Mouse (Mus musculus) neural tube, embryonic 15.5 days (tissue): ENCODE measurements around the gene Lman2. TPM values are rescaled to one million over a fixed set of nuclear protein-coding genes. Genes with fewer than 3 reads are reported as not detected.
A peak's percentile ranks its signal among the peaks of the same experiment; 100 is the strongest.

ENCODE experiments used
- ATAC-seq: fragments of 200-750 bp; cut with Nextera tagmentation; 2 replicates; pipeline ENCODE4 v1.8.0; 2017; ENCODE audit warnings: mild to moderate bottlenecking, moderate TSS enrichment, moderate library complexity; ENCODE audit not compliant: low FRiP score
- H3K27ac ChIP-seq: fragments of 300-500 bp; sonication (generic); replicated peaks from 2 replicates; pipeline ENCODE4 v1.5.1; 2015; ENCODE audit warnings: mild to moderate bottlenecking, inconsistent platforms
- H3K27me3 ChIP-seq: fragments of 300-500 bp; sonication (generic); replicated peaks from 2 replicates; pipeline ENCODE4 v1.6.1; 2015; ENCODE audit warnings: inconsistent platforms
- H3K36me3 ChIP-seq: fragments of 300-500 bp; sonication (generic); 2 replicates; pipeline ENCODE4 v1.6.1; 2015; ENCODE audit warnings: inconsistent platforms
- H3K4me1 ChIP-seq: fragments of 300-500 bp; sonication (generic); 2 replicates; pipeline ENCODE4 v1.6.1; 2015; ENCODE audit warnings: inconsistent platforms
- H3K4me2 ChIP-seq: fragments of 300-500 bp; sonication (generic); 2 replicates; pipeline ENCODE4 v1.6.1; 2015; ENCODE audit warnings: inconsistent platforms, mild to moderate bottlenecking, moderate library complexity
- H3K4me3 ChIP-seq: fragments of 300-500 bp; sonication (generic); replicated peaks from 2 replicates; pipeline ENCODE4 v1.5.1; 2015; ENCODE audit warnings: mild to moderate bottlenecking, inconsistent platforms
- H3K9ac ChIP-seq: fragments of 300-500 bp; sonication (generic); replicated peaks from 2 replicates; pipeline ENCODE4 v1.6.1; 2015; ENCODE audit warnings: mild to moderate bottlenecking, inconsistent platforms
- H3K9me3 ChIP-seq: fragments of 300-500 bp; sonication (generic); replicated peaks from 2 replicates; pipeline ENCODE4 v1.6.1; 2016; ENCODE audit warnings: inconsistent platforms
- WGBS: fragments of 180-500 bp; shearing (Covaris S2); methylation state at CpG from one replicate; pipeline ENCODE4 v1.1.7; 2015; ENCODE audit warnings: mixed read lengths; 5-methylcytosine and 5-hydroxymethylcytosine counted together
- polyA plus RNA-seq: library from polyadenylated mRNA; unstranded; fragments of >200 nt; fragmentation: Nextera tagmentation; extraction: Ambion mirVana; gene quantifications from 2 replicates; pipeline ENCODE4 v1.2.1, GENCODE M21; 2015

The Lman2 gene
- 44.9 and 57.7 TPM in 2 replicates for polyA plus RNA-seq

GRCm38 (mm10) chr13:55362453-55363060, at the start of gene Lman2:
Gene Lman2 (minus strand): TSS chr13:55362783.
- peak; percentile 99 for ATAC-seq

DNA sequence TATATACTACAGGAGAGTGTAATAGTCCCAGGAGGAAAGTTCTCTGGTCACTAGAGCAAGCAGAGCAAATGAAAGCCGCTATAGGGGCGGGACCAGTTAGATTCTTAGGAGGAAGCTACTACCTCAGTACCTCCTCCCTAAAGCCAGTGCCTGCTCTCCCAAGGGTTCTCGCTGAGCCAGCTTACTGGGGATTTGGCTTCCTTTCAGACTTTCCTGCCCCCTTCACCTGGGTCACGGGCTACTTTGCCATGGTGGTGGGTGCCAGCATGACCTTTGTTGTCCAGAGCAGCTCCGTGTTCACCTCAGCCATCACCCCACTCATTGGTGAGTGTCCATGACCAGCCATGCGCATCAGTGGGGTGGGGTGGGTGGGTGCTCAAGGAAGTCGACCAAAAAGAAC, 49.2 kb upstream of the Lman2 start:
- 77% methylated on average over 7 of the region's 7 CpGs for WGBS
- Histone ChIP-seq H3K9me3 (no peaks in the 10 kb centered on the region), H3K4me1 (peaks cover 8% of the 10 kb centered on the region), H3K36me3 (no peaks in the 10 kb centered on the region), H3K27ac (no peak overlapping the region), H3K9ac (no peak overlapping the region), H3K27me3 (peaks cover 12% of the 10 kb centered on the region), H3K4me3 (no peak overlapping the region), H3K4me2 (no peak overlapping the region)
- ATAC-seq = no peak

More at GRCm38 (mm10) chr13:55362453-55363060, at the start of gene Lman2:
- peak within 1 kb of the TSS; percentile 98 for H3K4me3 ChIP-seq
- peaks cover 19% of the 10 kb centered on the region for H3K36me3 ChIP-seq
- peak within 1 kb of the TSS; percentile 87 for H3K27ac ChIP-seq
- peaks cover 12% of the 10 kb centered on the region for H3K27me3 ChIP-seq
- H3K4me1 ChIP-seq = peaks cover 37% of the 10 kb centered on the region
- peak within 1 kb of the TSS; percentile 89 for H3K9ac ChIP-seq
- under 1% methylated on average over 35 of the region's 35 CpGs for WGBS
- H3K9me3 ChIP-seq = no peaks in the 10 kb centered on the region
- peak within 1 kb of the TSS; percentile 90 for H3K4me2 ChIP-seq

DNA sequence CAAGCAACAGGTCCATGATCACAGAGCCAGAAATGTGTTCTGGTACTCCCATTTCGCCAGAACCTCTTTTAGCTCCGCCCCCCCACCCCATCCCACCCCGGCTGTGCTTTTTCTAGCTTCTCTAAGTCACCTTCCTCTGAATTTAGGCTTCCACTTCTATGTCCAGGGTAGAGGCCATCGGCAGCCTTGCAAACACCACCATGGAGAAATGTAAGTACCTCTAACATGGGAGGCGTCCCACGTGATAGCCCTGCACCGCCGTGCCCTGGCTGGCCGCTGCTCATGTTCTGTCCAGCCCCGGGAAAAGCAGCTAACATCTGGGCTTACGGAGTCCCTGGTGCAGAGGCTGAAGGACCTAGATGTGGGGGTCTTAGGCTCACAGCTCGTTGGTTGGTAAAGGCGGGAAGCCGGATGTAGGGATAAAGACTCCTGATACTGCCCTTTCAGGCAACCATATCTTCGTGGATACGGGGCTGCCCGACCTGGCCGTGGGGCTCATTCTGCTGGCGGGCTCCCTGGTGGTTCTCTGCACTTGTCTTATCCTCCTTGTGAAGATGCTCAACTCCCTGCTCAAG, 46.0 kb upstream of the Lman2 start:
- Histone ChIP-seq H3K27ac (no peak overlapping the region), H3K9me3 (no peaks in the 10 kb centered on the region), H3K4me1 (peaks cover 22% of the 10 kb centered on the region), H3K9ac (no peak overlapping the region), H3K27me3 (peaks cover 4% of the 10 kb centered on the region; the same call in 1 of the 2 replicates), H3K4me2 (no peak overlapping the region), H3K4me3 (no peak overlapping the region), H3K36me3 (no peaks in the 10 kb centered on the region)
- ATAC-seq = no peak
- 88% methylated on average over 19 of the region's 19 CpGs for WGBS

DNA sequence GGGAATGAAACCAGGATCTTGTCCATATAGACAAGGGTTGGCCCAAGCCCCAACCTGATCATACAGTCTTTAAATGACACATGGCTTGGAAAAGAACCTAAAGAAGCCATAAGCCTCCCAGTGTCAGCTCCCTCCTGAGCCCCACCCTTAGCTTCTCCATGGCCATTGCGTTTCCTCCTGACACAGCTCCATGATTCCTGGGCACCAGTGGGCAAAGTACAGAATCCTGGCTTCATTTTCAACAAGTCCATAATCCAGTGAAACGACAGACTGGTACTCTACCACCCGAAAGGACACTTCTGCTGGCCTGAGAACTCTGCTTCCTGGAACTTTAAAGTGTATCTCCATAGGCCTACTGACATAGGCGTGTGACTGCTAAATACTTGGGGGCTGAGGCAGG, 44.8 kb upstream of the Lman2 start:
- 87% methylated on average over 4 of the region's 4 CpGs for WGBS
- peaks cover 4% of the 10 kb centered on the region; the same call in 1 of the 2 replicates for H3K27me3 ChIP-seq
- no peak for ATAC-seq
- peaks cover 22% of the 10 kb centered on the region for H3K4me1 ChIP-seq
- H3K27ac ChIP-seq = no peak overlapping the region
- no peak overlapping the region for H3K4me2 ChIP-seq
- no peak overlapping the region for H3K4me3 ChIP-seq
- no peak overlapping the region for H3K9ac ChIP-seq
- no peaks in the 10 kb centered on the region for H3K9me3 ChIP-seq
- H3K36me3 ChIP-seq = no peaks in the 10 kb centered on the region

DNA sequence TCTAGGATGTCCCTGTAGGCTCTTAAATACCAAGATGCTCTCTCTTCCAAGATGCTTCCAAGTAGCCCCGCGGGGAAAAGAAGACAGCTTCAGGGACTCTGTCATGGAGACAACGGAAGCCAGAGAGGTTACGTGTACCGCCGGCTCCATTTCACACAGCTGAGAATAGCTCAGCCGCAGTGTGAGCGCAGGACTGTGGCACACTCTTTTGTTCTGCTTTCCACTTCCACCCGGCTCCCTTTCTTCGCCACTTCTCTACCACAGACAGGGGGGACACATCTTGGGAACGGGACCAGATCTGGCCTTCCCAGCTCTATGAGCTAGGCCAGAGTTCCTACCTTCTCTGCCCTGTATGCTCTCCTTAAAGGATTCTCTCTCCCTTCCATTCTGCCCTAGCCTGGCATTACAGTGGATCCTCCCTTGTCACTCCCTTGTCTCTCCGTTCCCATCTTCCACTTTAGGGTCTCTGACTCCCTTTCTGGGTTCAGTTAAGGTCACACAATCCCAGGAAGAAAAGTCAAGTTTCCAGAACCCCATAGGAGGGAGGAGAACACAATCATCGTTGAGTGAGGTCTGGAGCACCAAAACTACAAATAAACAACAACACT, 43.3 kb upstream of the Lman2 start:
- H3K9ac ChIP-seq = no peak overlapping the region

GRCm38 (mm10) chr13:55404853-55405782, 42.5 kb upstream of the Lman2 start:
- Histone ChIP-seq H3K9ac (peak overlapping the region; percentile 40), H3K27ac (peak overlapping the region; percentile 65), H3K36me3 (no peaks in the 10 kb centered on the region), H3K27me3 (peaks cover 5% of the 10 kb centered on the region; the same call in 1 of the 2 replicates), H3K4me2 (peak overlapping the region; percentile 43), H3K4me1 (peaks cover 22% of the 10 kb centered on the region), H3K9me3 (no peaks in the 10 kb centered on the region), H3K4me3 (0 out of 2 replicates have a peak overlapping the region, but pooled peaks have one; percentile 6)
- 10% methylated on average over 11 of the region's 11 CpGs for WGBS
- ATAC-seq = peak; percentile 90

More for the DNA sequence above, 43.3 kb upstream of the Lman2 start:
- H3K27me3 ChIP-seq = peaks cover 5% of the 10 kb centered on the region; the same call in 1 of the 2 replicates
- no peaks in the 10 kb centered on the region for H3K9me3 ChIP-seq
- H3K27ac ChIP-seq = peak overlapping the region; percentile 65
- H3K4me1 ChIP-seq = peaks cover 22% of the 10 kb centered on the region
- peak overlapping the region; percentile 43 for H3K4me2 ChIP-seq
- H3K36me3 ChIP-seq = no peaks in the 10 kb centered on the region
- 0 out of 2 replicates have a peak overlapping the region, but pooled peaks have one; percentile 6 for H3K4me3 ChIP-seq
- WGBS = 57% methylated on average over 13 of the region's 13 CpGs
- peak; percentile 42 for ATAC-seq

DNA sequence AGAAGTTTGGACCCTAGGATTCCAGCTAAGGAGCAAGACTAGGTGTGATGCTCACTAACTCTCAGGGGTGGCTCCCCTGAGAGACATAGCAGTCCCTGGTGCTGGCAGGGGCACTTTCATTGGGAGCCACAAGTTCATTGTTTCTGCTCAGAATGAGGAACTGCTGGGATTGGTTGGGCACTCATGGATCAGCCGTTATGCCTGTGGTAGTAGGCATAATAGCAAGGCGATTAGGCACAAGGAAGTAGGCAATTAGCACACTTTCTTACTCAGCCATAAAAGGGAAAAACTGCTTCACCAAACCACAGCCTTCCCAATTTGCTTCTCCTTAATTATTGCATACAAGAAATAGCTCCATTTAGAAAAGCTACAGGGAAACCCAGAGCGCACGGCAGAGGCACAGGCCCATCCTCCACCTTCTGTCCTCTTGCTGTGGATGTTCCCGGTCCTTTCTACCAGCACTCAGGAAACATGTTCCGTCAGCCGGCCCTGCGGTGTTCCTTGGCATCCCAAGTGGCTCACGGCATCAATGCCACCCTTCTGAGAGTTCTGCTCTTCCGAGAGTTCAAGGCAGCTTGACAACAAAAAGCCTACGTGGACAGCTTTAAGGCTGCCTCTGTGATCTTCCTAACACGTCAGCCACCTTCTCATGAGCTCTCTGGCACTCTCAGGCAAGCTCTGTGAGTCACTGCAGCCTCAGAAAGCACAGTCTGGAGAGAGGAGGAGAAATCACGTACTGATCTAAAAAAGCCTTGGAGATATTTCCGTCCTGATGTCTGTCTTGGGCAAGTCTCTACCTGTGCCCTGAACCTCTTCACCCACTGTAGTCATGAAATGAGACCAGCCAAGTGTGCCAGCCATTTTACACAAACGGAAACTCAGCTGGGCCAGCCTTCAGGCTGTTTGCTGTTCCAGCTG, 41.6 kb upstream of the Lman2 start:
- WGBS = 53% methylated on average over 15 of the region's 15 CpGs
- H3K9ac ChIP-seq = no peak overlapping the region
- H3K4me1 ChIP-seq = peaks cover 22% of the 10 kb centered on the region
- peaks cover 5% of the 10 kb centered on the region; the same call in 1 of the 2 replicates for H3K27me3 ChIP-seq
- H3K4me3 ChIP-seq = no peak overlapping the region
- peak overlapping the region; percentile 20 for H3K27ac ChIP-seq
- ATAC-seq = no peak
- H3K4me2 ChIP-seq = no peak overlapping the region
- no peaks in the 10 kb centered on the region for H3K36me3 ChIP-seq
- H3K9me3 ChIP-seq = no peaks in the 10 kb centered on the region

DNA sequence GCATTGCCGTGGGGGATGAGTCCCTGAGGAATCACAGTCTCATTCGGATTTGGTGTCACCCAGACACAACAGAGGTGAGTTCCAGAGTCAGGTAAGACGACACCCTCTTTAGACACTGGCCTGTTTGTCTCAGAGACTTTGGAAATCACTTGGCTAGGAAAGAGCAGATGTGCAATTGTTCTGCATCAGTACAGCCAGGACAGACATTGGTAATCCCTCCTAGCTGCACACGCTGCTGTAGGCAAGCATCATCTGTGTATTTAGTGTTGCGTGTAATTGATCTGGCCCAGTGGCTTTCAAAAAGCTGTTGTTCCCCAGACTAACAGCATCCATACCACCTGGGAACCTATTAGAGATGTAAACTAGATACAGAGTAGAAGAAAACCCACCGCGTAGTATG, 40.7 kb upstream of the Lman2 start:
- WGBS = 43% methylated on average over 7 of the region's 7 CpGs
- H3K4me2 ChIP-seq = no peak overlapping the region
- peak overlapping the region; percentile 20 for H3K27ac ChIP-seq
- no peaks in the 10 kb centered on the region for H3K9me3 ChIP-seq
- no peak; the same call in 1 of the 2 replicates for ATAC-seq
- no peak overlapping the region for H3K4me3 ChIP-seq
- H3K4me1 ChIP-seq = peaks cover 22% of the 10 kb centered on the region
- H3K27me3 ChIP-seq = peaks cover 5% of the 10 kb centered on the region; the same call in 1 of the 2 replicates
- H3K36me3 ChIP-seq = no peaks in the 10 kb centered on the region
- H3K9ac ChIP-seq = no peak overlapping the region

DNA sequence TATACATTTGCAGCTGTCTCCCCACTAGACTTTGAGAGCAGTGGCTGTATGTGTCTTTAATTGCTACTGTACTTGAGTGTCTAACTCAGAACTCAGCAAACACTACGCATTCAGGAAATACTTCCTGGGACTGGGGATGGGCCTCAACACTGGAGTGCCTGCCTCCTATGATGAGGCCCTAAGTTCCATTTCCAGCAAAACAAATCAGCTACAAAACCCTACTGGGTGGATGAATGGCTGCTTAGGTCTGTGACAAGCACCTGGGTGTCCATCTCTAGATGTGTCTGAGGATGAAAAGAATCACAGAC, 37.4 kb upstream of the Lman2 start:
- peaks cover 5% of the 10 kb centered on the region; the same call in 1 of the 2 replicates for H3K27me3 ChIP-seq

GRCm38 (mm10) chr13:55399300-55400038, 36.9 kb upstream of the Lman2 start:
- Histone ChIP-seq H3K4me2 (no peak overlapping the region), H3K27ac (no peak overlapping the region), H3K9ac (no peak overlapping the region), H3K36me3 (no peaks in the 10 kb centered on the region), H3K27me3 (peaks cover 5% of the 10 kb centered on the region; the same call in 1 of the 2 replicates), H3K4me3 (no peak overlapping the region), H3K4me1 (peaks cover 7% of the 10 kb centered on the region; the same call in 1 of the 2 replicates), H3K9me3 (no peaks in the 10 kb centered on the region)
- no peak for ATAC-seq
- WGBS = 74% methylated on average over 5 of the region's 5 CpGs

More for the DNA sequence above, 37.4 kb upstream of the Lman2 start:
- Histone ChIP-seq H3K36me3 (no peaks in the 10 kb centered on the region), H3K9me3 (no peaks in the 10 kb centered on the region), H3K9ac (no peak overlapping the region), H3K27ac (no peak overlapping the region), H3K4me3 (no peak overlapping the region), H3K4me1 (peaks cover 10% of the 10 kb centered on the region), H3K4me2 (no peak overlapping the region)
- no peak for ATAC-seq
- 72% methylated on average over 1 of the region's 1 CpGs for WGBS
